Mouse (Mus musculus) bone marrow macrophage, adult 2 months (primary cell): ENCODE results near the gene Rad21l.

ENCODE experiments used
- CTCF ChIP-seq: IDR thresholded peaks from 2 replicates; pipeline ENCODE4 v1.5.1; 2012; ENCODE audit warnings: low read depth, mild to moderate bottlenecking, low read length, moderate library complexity
- POLR2A ChIP-seq: IDR thresholded peaks from 2 replicates; pipeline ENCODE4 v1.6.1; 2012; ENCODE audit warnings: mild to moderate bottlenecking, low read depth, low read length, borderline replicate concordance

DNA sequence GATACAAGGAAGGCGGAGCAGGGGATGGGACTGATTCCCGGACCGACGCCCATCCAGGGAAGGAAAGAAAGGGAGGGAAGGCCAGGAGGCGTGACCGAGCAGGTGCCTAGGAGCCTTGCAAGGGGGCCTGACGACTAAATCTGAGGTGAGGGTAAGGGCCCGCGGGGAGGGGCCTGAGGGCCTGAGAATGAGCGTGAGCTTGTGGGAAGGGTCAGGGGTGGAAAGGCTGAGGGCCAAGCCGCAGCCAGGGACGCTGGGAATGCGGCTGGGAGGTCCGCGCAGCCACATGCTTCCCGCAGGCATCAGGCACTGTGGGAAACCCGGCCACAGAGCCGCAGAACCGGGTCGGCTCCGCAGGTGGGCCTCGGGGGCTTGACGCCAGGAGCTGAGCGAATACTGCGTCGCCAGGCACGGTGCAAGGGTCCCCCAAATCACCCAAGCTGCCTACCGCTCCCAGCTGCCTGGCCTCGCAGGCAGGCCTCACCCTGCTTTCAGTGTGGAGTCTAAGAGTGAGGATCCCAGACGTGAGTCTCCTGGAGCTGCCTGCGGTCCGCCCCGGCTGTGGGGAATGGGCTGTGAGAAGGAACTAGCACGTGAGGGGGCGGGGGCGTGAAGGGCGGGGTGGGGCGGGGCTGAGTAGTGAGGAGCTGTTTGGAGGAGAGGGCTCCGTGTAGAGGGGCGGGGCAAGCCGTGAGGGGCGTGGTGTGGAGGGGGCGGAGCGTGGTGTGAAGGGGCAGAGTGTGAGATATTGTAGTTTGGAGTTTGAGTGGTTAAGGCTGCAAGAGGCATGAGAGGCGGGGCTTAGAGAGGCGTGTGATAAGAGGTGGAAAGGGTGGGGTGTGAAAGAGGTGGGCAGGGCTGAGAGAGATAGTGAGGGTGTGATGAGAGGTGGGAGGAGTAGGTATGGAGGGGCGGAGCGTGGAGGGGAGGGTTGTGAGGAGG is 2.0 kb upstream of the Rad21l start:
- TF ChIP-seq CTCF (no peak), POLR2A (no peak)
